Mouse (Mus musculus): ENCODE results near the gene Urb1. TPM values are rescaled to one million over a fixed set of nuclear protein-coding genes. Genes with fewer than 3 reads are reported as not detected.

The Urb1 gene
- total RNA-seq, 1 experiment = 51.3 TPM

DNA sequence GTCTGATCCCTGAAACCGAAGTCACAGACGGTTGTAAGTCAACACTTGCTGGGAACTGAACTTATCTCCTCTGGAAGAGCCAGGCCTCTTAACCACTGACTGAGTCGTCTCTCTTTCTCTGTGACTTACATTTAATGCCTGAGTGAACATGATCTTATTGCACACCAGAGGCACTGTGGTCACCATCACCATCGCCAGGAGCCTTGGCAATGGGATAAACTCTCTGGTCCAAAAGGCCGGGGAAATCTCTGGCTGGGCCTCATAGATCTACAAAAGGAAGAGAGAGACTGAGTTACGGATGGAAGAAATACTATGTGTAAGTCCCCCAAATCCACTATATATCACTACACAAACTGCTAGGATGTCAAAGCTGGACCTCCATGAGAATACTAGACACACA, 19.3 kb downstream of the Urb1 start:
- TF ChIP-seq MAFK (IDR thresholded peaks at IDR 0.05; ENCODE audit: insufficient read depth, low read depth, low read length) (no peak), ZNF384 (IDR thresholded peaks at IDR 0.05; ENCODE audit: low read depth, low read length) (no peak), HCFC1 (IDR thresholded peaks at IDR 0.05; ENCODE audit: borderline replicate concordance, insufficient read depth, low read length) (no peak), ZC3H11A (IDR thresholded peaks at IDR 0.05; ENCODE audit: borderline replicate concordance, low read depth, low read length) (no peak), CHD2 (IDR thresholded peaks at IDR 0.05; ENCODE audit: low read depth, low read length) (no peak)
- DNase-seq (ENCODE audit: low read depth, low spot score) = no peak
- Histone ChIP-seq H3K27ac (ENCODE audit: insufficient read depth, low read depth, low read length, poor library complexity, severe bottlenecking) (no peak overlapping the region), H3K4me3 (ENCODE audit: insufficient read depth in 1 of 2, low read depth in 1 of 2, low read length in 2 of 2, poor library complexity in 1 of 2, severe bottlenecking in 1 of 2) (no peak overlapping the region), H3K9ac (ENCODE audit: insufficient read depth, low read depth, low read length, poor library complexity, severe bottlenecking) (no peak overlapping the region), H3K4me1 (ENCODE audit: control insufficient read depth in 2 of 2, insufficient read depth in 2 of 2, low read length in 2 of 2, poor library complexity in 1 of 2) (no peaks in the 10 kb centered on the region), H3K9me3 (ENCODE audit: control insufficient read depth, insufficient read depth, low read depth, low read length) (no peaks in the 10 kb centered on the region), H3K36me3 (ENCODE audit: control insufficient read depth, insufficient read depth, low read length, poor library complexity, severe bottlenecking) (peaks cover 64% of the 10 kb centered on the region)
- in situ Hi-C loops (cut with MboI; ENCODE audit: low sequenced_read_pairs in 2 of 2, unreplicated experiment in 2 of 2) = no loop called here

DNA sequence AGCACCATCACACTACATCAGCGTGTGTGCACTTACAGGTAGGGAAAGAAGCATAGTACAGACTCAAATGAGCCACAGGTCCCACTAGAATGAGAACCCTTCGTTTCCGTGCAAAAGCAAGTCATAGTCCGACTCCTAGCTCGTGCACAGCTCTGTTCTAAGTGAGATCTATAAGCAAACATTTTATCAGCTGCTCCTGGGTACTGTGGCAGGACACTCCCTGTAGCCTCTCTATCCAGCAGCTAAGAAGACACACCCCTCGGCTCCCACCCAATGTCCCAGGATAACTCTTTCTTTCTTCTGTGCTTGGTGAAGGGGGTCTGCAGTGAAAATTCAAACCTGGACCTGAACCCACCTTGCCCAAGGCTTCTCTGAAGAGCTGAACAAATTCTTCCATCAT, 21.6 kb downstream of the Urb1 start:
- in situ Hi-C loops (cut with MboI; ENCODE audit: low sequenced_read_pairs in 2 of 2, unreplicated experiment in 2 of 2) = no loop called here
- no peak overlapping the region for H3K27ac ChIP-seq (ENCODE audit: insufficient read depth, low read depth, low read length, poor library complexity, severe bottlenecking)
- H3K9ac ChIP-seq (ENCODE audit: insufficient read depth, low read depth, low read length, poor library complexity, severe bottlenecking) = no peak overlapping the region
- TF ChIP-seq CHD2 (IDR thresholded peaks at IDR 0.05; ENCODE audit: low read depth, low read length) = no peak
- no peak for TF ChIP-seq MAFK (IDR thresholded peaks at IDR 0.05; ENCODE audit: insufficient read depth, low read depth, low read length)
- no peak for TF ChIP-seq ZNF384 (IDR thresholded peaks at IDR 0.05; ENCODE audit: low read depth, low read length)
- DNase-seq (ENCODE audit: low read depth, low spot score) = no peak
- no peaks in the 10 kb centered on the region for H3K9me3 ChIP-seq (ENCODE audit: control insufficient read depth, insufficient read depth, low read depth, low read length)
- H3K4me1 ChIP-seq (ENCODE audit: control insufficient read depth in 2 of 2, insufficient read depth in 2 of 2, low read length in 2 of 2, poor library complexity in 1 of 2) = no peaks in the 10 kb centered on the region
- H3K36me3 ChIP-seq (ENCODE audit: control insufficient read depth, insufficient read depth, low read length, poor library complexity, severe bottlenecking) = peaks cover 68% of the 10 kb centered on the region
- no peak overlapping the region for H3K4me3 ChIP-seq (ENCODE audit: insufficient read depth in 1 of 2, low read depth in 1 of 2, low read length in 2 of 2, poor library complexity in 1 of 2, severe bottlenecking in 1 of 2)

DNA sequence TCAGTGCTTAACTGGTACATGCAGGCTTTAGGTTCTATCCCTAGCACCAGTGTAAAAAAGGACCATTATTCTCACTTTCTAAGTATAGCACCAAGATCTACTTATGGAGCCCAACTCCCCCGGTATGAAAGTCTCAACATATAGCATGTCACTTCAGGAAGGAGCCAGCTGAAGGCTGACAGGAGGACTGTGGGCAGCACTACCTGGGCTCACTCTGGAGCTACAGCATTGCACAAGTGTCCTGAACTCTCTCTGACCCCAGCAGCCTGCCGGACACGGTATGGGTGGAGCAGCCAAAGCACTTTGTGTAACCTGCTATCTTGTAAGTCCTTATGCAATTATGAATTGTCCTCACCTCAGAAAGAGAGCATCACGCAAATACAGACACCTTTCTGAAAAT, 25.0 kb downstream of the Urb1 start:
- peaks cover 73% of the 10 kb centered on the region for H3K36me3 ChIP-seq (ENCODE audit: control insufficient read depth, insufficient read depth, low read length, poor library complexity, severe bottlenecking)
- H3K4me1 ChIP-seq (ENCODE audit: control insufficient read depth in 2 of 2, insufficient read depth in 2 of 2, low read length in 2 of 2, poor library complexity in 1 of 2) = no peaks in the 10 kb centered on the region
- TF ChIP-seq ZNF384 (IDR thresholded peaks at IDR 0.05; ENCODE audit: low read depth, low read length) (no peak), HCFC1 (IDR thresholded peaks at IDR 0.05; ENCODE audit: borderline replicate concordance, insufficient read depth, low read length) (no peak)
- DNase-seq (ENCODE audit: low read depth, low spot score) = no peak
- H3K9ac ChIP-seq (ENCODE audit: insufficient read depth, low read depth, low read length, poor library complexity, severe bottlenecking) = no peak overlapping the region
- H3K4me3 ChIP-seq (ENCODE audit: insufficient read depth in 1 of 2, low read depth in 1 of 2, low read length in 2 of 2, poor library complexity in 1 of 2, severe bottlenecking in 1 of 2) = no peak overlapping the region
- no peaks in the 10 kb centered on the region for H3K9me3 ChIP-seq (ENCODE audit: control insufficient read depth, insufficient read depth, low read depth, low read length)
- in situ Hi-C loops (cut with MboI; ENCODE audit: low sequenced_read_pairs in 2 of 2, unreplicated experiment in 2 of 2) = no loop called here
- H3K27ac ChIP-seq (ENCODE audit: insufficient read depth, low read depth, low read length, poor library complexity, severe bottlenecking) = no peak overlapping the region

DNA sequence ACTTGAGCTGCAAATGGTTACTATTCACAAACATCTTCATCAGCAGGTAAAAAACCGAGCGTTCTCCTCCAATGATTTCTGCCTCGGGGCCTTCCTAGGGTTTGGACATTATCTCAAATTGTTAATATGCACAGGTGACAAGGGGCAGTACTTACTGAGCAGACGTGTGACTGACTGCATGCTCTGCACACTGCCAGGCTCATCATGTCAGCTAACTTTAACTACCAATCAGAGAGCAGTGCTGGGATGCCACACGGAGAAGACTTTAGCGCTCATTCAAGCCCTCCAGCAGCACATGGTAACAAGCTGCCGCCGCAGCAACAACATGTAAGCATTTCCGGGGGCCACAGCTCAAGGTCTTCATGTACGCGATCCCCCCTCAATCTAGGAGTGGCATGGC, 26.9 kb downstream of the Urb1 start:
- Histone ChIP-seq H3K4me1 (ENCODE audit: control insufficient read depth in 2 of 2, insufficient read depth in 2 of 2, low read length in 2 of 2, poor library complexity in 1 of 2) (no peaks in the 10 kb centered on the region), H3K27ac (ENCODE audit: insufficient read depth, low read depth, low read length, poor library complexity, severe bottlenecking) (no peak overlapping the region), H3K9ac (ENCODE audit: insufficient read depth, low read depth, low read length, poor library complexity, severe bottlenecking) (no peak overlapping the region), H3K36me3 (ENCODE audit: control insufficient read depth, insufficient read depth, low read length, poor library complexity, severe bottlenecking) (peaks cover 78% of the 10 kb centered on the region), H3K9me3 (ENCODE audit: control insufficient read depth, insufficient read depth, low read depth, low read length) (no peaks in the 10 kb centered on the region), H3K4me3 (ENCODE audit: insufficient read depth in 1 of 2, low read depth in 1 of 2, low read length in 2 of 2, poor library complexity in 1 of 2, severe bottlenecking in 1 of 2) (no peak overlapping the region)
- no peak for DNase-seq (ENCODE audit: low read depth, low spot score)
- in situ Hi-C loops (cut with MboI; ENCODE audit: low sequenced_read_pairs in 2 of 2, unreplicated experiment in 2 of 2) = no loop called here
- TF ChIP-seq HCFC1 (IDR thresholded peaks at IDR 0.05; ENCODE audit: borderline replicate concordance, insufficient read depth, low read length) (no peak), ZC3H11A (IDR thresholded peaks at IDR 0.05; ENCODE audit: borderline replicate concordance, low read depth, low read length) (no peak), MAFK (IDR thresholded peaks at IDR 0.05; ENCODE audit: insufficient read depth, low read depth, low read length) (no peak), CHD2 (IDR thresholded peaks at IDR 0.05; ENCODE audit: low read depth, low read length) (no peak), ZNF384 (IDR thresholded peaks at IDR 0.05; ENCODE audit: low read depth, low read length) (no peak)

DNA sequence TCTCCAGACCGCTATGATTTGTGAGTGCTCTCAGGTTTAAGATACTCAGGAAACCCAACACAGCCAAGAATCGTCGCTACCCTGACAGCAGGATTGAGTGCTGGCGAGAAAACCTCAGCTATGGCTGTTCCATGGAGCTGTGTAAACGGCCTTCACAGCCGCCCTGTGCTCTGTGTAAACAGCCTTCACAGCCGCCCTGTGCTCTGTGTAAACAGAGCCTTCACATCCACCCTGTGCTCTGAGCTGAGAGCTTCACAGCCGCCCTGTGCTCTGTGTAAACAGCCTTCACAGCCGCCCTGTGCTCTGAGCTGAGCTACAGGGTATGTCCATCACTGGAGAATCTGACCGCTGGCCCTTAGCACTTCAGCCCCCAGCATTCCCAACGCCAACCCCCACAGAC, 30.4 kb downstream of the Urb1 start:
- DNase-seq (ENCODE audit: low read depth, low spot score) = no peak
- TF ChIP-seq CHD2 (IDR thresholded peaks at IDR 0.05; ENCODE audit: low read depth, low read length) = no peak
- TF ChIP-seq HCFC1 (IDR thresholded peaks at IDR 0.05; ENCODE audit: borderline replicate concordance, insufficient read depth, low read length) = no peak
- no peak for TF ChIP-seq ZNF384 (IDR thresholded peaks at IDR 0.05; ENCODE audit: low read depth, low read length)
- no peak for TF ChIP-seq MAFK (IDR thresholded peaks at IDR 0.05; ENCODE audit: insufficient read depth, low read depth, low read length)
- no peak for TF ChIP-seq ZC3H11A (IDR thresholded peaks at IDR 0.05; ENCODE audit: borderline replicate concordance, low read depth, low read length)
- H3K4me3 ChIP-seq (ENCODE audit: insufficient read depth in 1 of 2, low read depth in 1 of 2, low read length in 2 of 2, poor library complexity in 1 of 2, severe bottlenecking in 1 of 2) = no peak overlapping the region
- in situ Hi-C loops (cut with MboI; ENCODE audit: low sequenced_read_pairs in 2 of 2, unreplicated experiment in 2 of 2) = no loop called here
- peaks cover 74% of the 10 kb centered on the region for H3K36me3 ChIP-seq (ENCODE audit: control insufficient read depth, insufficient read depth, low read length, poor library complexity, severe bottlenecking)
- no peaks in the 10 kb centered on the region for H3K9me3 ChIP-seq (ENCODE audit: control insufficient read depth, insufficient read depth, low read depth, low read length)
- H3K27ac ChIP-seq (ENCODE audit: insufficient read depth, low read depth, low read length, poor library complexity, severe bottlenecking) = no peak overlapping the region
- H3K4me1 ChIP-seq (ENCODE audit: control insufficient read depth in 2 of 2, insufficient read depth in 2 of 2, low read length in 2 of 2, poor library complexity in 1 of 2) = peaks cover 0 to 3% of the 10 kb centered on the region in 2 experiments; a peak in 1 of 4 replicates
- no peak overlapping the region for H3K9ac ChIP-seq (ENCODE audit: insufficient read depth, low read depth, low read length, poor library complexity, severe bottlenecking)

All from ES-E14 (cell line).